Mouse (Mus musculus) heart, adult 2 months (tissue): ENCODE results near the gene Hpca.

ENCODE experiments used
- CTCF ChIP-seq: fragments of 200-600 bp; IDR thresholded peaks from 2 replicates; pipeline ENCODE4 v1.8.1; 2022; ENCODE audit warnings: antibody characterized with exemption, mild to moderate bottlenecking, moderate library complexity
- EP300 ChIP-seq: fragments of 200-500 bp; IDR thresholded peaks from 2 replicates; pipeline ENCODE4 v1.6.1; 2011; ENCODE audit warnings: low read depth, low read length, control low read depth; ENCODE audit not compliant: insufficient read depth
- POLR2A ChIP-seq: fragments of 200-500 bp; IDR thresholded peaks from 2 replicates; pipeline ENCODE4 v1.6.1; 2011; ENCODE audit warnings: mild to moderate bottlenecking, low read depth, low read length, control low read depth; ENCODE audit not compliant: insufficient read depth

DNA sequence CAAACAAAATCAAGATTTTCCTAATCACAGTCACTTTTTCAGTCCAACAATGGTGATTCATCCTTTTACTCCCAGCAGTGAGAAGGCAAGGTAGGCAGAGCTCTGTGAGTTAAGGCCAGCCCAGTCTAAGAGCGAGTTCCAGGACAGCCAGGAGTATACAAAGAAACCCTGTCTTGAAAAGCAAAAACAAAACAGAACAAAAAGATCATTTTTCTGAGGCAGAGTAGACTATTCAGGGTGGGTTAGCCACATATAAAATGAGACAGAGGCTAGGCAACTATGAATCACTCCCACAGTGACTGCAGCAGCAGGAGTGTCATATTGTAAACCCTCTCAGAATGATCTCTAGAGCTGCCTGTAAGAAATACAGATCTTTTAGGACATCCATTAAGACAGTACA lies 27.5 kb upstream of the Hpca start:
- no peak for TF ChIP-seq EP300
- TF ChIP-seq CTCF = no peak
- TF ChIP-seq POLR2A = no peak
